Mouse (Mus musculus) CH12.LX (cell line): Measurements from ENCODE around the gene Tmem274. TPM values are rescaled to one million over a fixed set of nuclear protein-coding genes. Genes with fewer than 3 reads are reported as not detected.

Source experiments
- DNase-seq: peaks from one replicate; pipeline ENCODE4 v3.0.0-alpha.2; 2013; ENCODE audit errors: extremely low read depth
- H3K27ac ChIP-seq: 2 replicates; pipeline ENCODE4 v1.5.1; 2012; ENCODE audit warnings: low read depth, mild to moderate bottlenecking, control low read depth, moderate library complexity; ENCODE audit not compliant: insufficient read depth
- H3K27me3 ChIP-seq: replicated peaks from 2 replicates; pipeline ENCODE3; 2012; ENCODE audit warnings: inconsistent platforms
- H3K36me3 ChIP-seq, 2 experiments: replicated peaks in 1 of 2; 2 replicates each; pipeline versions ENCODE3 to v1.6.1; 2012; ENCODE audit warnings: inconsistent platforms in 1 of 2, low read length in 1 of 2, mild to moderate bottlenecking in 1 of 2, mixed read lengths in 1 of 2, moderate library complexity in 1 of 2; ENCODE audit not compliant: control insufficient read depth in 1 of 2, insufficient read depth in 1 of 2
- H3K4me1 ChIP-seq, 2 experiments: 2 replicates each; pipeline ENCODE4 v1.6.1; 2012; ENCODE audit warnings: inconsistent platforms in 1 of 2, moderate library complexity in 1 of 2; ENCODE audit not compliant: insufficient read depth in 2 of 2, control insufficient read depth in 1 of 2
- H3K4me2 ChIP-seq: 2 replicates; pipeline ENCODE4 v1.6.1; 2012; ENCODE audit warnings: low read depth, mild to moderate bottlenecking, control low read depth; ENCODE audit not compliant: poor library complexity, insufficient read depth, severe bottlenecking
- H3K4me3 ChIP-seq, 3 experiments: fragments of 150-350 bp in 1 of 3; sonication (generic) in 1 of 3; replicated peaks in 1 of 3; 2 replicates each; pipeline versions ENCODE3 to v1.5.1; 2011 to 2012; ENCODE audit warnings: low read depth in 2 of 3, low read length in 2 of 3, mild to moderate bottlenecking in 2 of 3, moderate library complexity in 2 of 3, control low read depth in 1 of 3, improper control_type of control experiment in 1 of 3, inconsistent platforms in 1 of 3, mixed read lengths in 1 of 3; ENCODE audit not compliant: poor library complexity in 1 of 3
- H3K79me2 ChIP-seq: replicated peaks from 2 replicates; pipeline ENCODE4 v1.6.1; 2012; ENCODE audit warnings: mild to moderate bottlenecking, moderate library complexity; ENCODE audit not compliant: control insufficient read depth, poor library complexity, insufficient read depth, severe bottlenecking; ENCODE audit errors: extremely low read depth
- H3K9ac ChIP-seq: 2 replicates; pipeline ENCODE4 v1.6.1; 2012; ENCODE audit warnings: low read depth, mild to moderate bottlenecking, control low read depth, moderate library complexity; ENCODE audit not compliant: insufficient read depth
- H3K9me3 ChIP-seq: replicated peaks from 2 replicates; pipeline ENCODE3; 2012; ENCODE audit warnings: low read length, inconsistent platforms, mixed read lengths
- BHLHE40 ChIP-seq: IDR thresholded peaks from 2 replicates; pipeline ENCODE4 v1.6.1; 2011; ENCODE audit warnings: mild to moderate bottlenecking, low read depth, low read length, improper control_type of control experiment
- CHD1 ChIP-seq: IDR thresholded peaks from 2 replicates; pipeline ENCODE4 v1.6.1; 2012; ENCODE audit warnings: low read depth, low read length, improper control_type of control experiment, inconsistent platforms
- CHD2 ChIP-seq: IDR thresholded peaks from 2 replicates; pipeline ENCODE4 v1.6.1; 2011; ENCODE audit warnings: low read length, improper control_type of control experiment
- CTCF ChIP-seq, 2 experiments: IDR thresholded peaks in 1 of 2; conservative IDR thresholded peaks in 1 of 2; 2 replicates each; pipeline ENCODE4 v1.5.1; 2011 to 2012; ENCODE audit warnings: low read depth in 2 of 2, low read length in 2 of 2, improper control_type of control experiment in 1 of 2, inconsistent platforms in 1 of 2, mild to moderate bottlenecking in 1 of 2, moderate library complexity in 1 of 2
- E2F4 ChIP-seq: IDR thresholded peaks from 2 replicates; pipeline ENCODE4 v1.6.1; 2011; ENCODE audit warnings: low read depth, low read length, improper control_type of control experiment; ENCODE audit not compliant: insufficient replicate concordance
- ELF1 ChIP-seq: IDR thresholded peaks from 2 replicates; pipeline ENCODE4 v1.6.1; 2014; ENCODE audit warnings: low read depth, mild to moderate bottlenecking, inconsistent platforms, low read length, improper control_type of control experiment
- EP300 ChIP-seq: IDR thresholded peaks from 2 replicates; pipeline ENCODE4 v1.6.1; 2011; ENCODE audit warnings: low read length, improper control_type of control experiment
- ETS1 ChIP-seq: conservative IDR thresholded peaks from 2 replicates; pipeline ENCODE4 v1.6.1; 2012; ENCODE audit warnings: low read depth, mild to moderate bottlenecking, inconsistent platforms, low read length, improper control_type of control experiment, moderate library complexity
- GABPA ChIP-seq: IDR thresholded peaks from 2 replicates; pipeline ENCODE4 v1.6.1; 2012; ENCODE audit warnings: low read depth, low read length, improper control_type of control experiment, inconsistent platforms; ENCODE audit not compliant: insufficient replicate concordance
- IRF4 ChIP-seq: IDR thresholded peaks from 2 replicates; pipeline ENCODE4 v1.6.1; 2014; ENCODE audit warnings: low read depth, mild to moderate bottlenecking, inconsistent platforms, low read length, improper control_type of control experiment
- JUN ChIP-seq: IDR thresholded peaks from 2 replicates; pipeline ENCODE4 v1.6.1; 2011; ENCODE audit warnings: low read depth, mild to moderate bottlenecking, low read length, improper control_type of control experiment, moderate library complexity; ENCODE audit not compliant: insufficient read depth
- JUND ChIP-seq: conservative IDR thresholded peaks from 2 replicates; pipeline ENCODE4 v1.6.1; 2011; ENCODE audit warnings: low read depth, low read length, improper control_type of control experiment
- KAT2A ChIP-seq: IDR thresholded peaks from 2 replicates; pipeline ENCODE4 v1.6.1; 2012; ENCODE audit warnings: low read length, improper control_type of control experiment, inconsistent platforms; ENCODE audit not compliant: insufficient replicate concordance
- MAFK ChIP-seq: IDR thresholded peaks from 2 replicates; pipeline ENCODE4 v1.6.1; 2011; ENCODE audit warnings: low read length, improper control_type of control experiment; ENCODE audit not compliant: insufficient replicate concordance
- MAZ ChIP-seq: IDR thresholded peaks from 2 replicates; pipeline ENCODE4 v1.6.1; 2012; ENCODE audit warnings: low read depth, mild to moderate bottlenecking, inconsistent platforms, low read length, improper control_type of control experiment, moderate library complexity
- MYC ChIP-seq: IDR thresholded peaks from 2 replicates; pipeline ENCODE4 v1.6.1; 2011; ENCODE audit warnings: low read depth, mild to moderate bottlenecking, improper control_type of control experiment, low read length
- NELFE ChIP-seq: IDR thresholded peaks from 2 replicates; pipeline ENCODE4 v1.6.1; 2011; ENCODE audit warnings: low read depth, low read length, improper control_type of control experiment
- NRF1 ChIP-seq: IDR thresholded peaks from 2 replicates; pipeline ENCODE4 v1.6.1; 2014; ENCODE audit warnings: low read depth, mild to moderate bottlenecking, inconsistent platforms, low read length, improper control_type of control experiment, moderate library complexity
- PAX5 ChIP-seq: IDR thresholded peaks from 2 replicates; pipeline ENCODE4 v1.6.1; 2012; ENCODE audit warnings: low read length, inconsistent platforms, mixed read lengths
- POLR2A ChIP-seq: IDR thresholded peaks from 2 replicates; pipeline ENCODE4 v1.6.1; 2011; ENCODE audit warnings: low read depth, mild to moderate bottlenecking, improper control_type of control experiment, low read length
- RAD21 ChIP-seq: IDR thresholded peaks from 2 replicates; pipeline ENCODE4 v1.6.1; 2011; ENCODE audit warnings: low read depth, mild to moderate bottlenecking, low read length, improper control_type of control experiment, moderate library complexity
- SMC3 ChIP-seq: IDR thresholded peaks from 2 replicates; pipeline ENCODE4 v1.6.1; 2011; ENCODE audit warnings: low read depth, low read length, improper control_type of control experiment
- TBP ChIP-seq: conservative IDR thresholded peaks from 2 replicates; pipeline ENCODE4 v1.6.1; 2011; ENCODE audit warnings: low read depth, low read length, improper control_type of control experiment
- TCF12 ChIP-seq: IDR thresholded peaks from 2 replicates; pipeline ENCODE4 v1.6.1; 2014; ENCODE audit warnings: low read depth, mild to moderate bottlenecking, inconsistent platforms, low read length, improper control_type of control experiment
- UBTF ChIP-seq: IDR thresholded peaks from 2 replicates; pipeline ENCODE4 v1.6.1; 2012; ENCODE audit warnings: low read depth, mild to moderate bottlenecking, inconsistent platforms, low read length, improper control_type of control experiment, moderate library complexity
- USF1 ChIP-seq: IDR thresholded peaks from 2 replicates; pipeline ENCODE4 v1.6.1; 2014; ENCODE audit warnings: low read depth, mild to moderate bottlenecking, inconsistent platforms, low read length, improper control_type of control experiment
- USF2 ChIP-seq: conservative IDR thresholded peaks from 2 replicates; pipeline ENCODE4 v1.6.1; 2011; ENCODE audit warnings: low read depth, low read length, improper control_type of control experiment
- ZC3H11A ChIP-seq: IDR thresholded peaks from 2 replicates; pipeline ENCODE4 v1.6.1; 2012; ENCODE audit warnings: low read depth, mild to moderate bottlenecking, inconsistent platforms, low read length, improper control_type of control experiment
- ZNF384 ChIP-seq: IDR thresholded peaks from 2 replicates; pipeline ENCODE4 v1.6.1; 2012; ENCODE audit warnings: low read depth, low read length, improper control_type of control experiment, inconsistent platforms
- dilution Hi-C: fragments of 300-500 bp; cut with MboI; formaldehyde crosslinking; loops from 2 replicates; pipeline ENCODE4 v1.14.3; 2020; ENCODE audit warnings: low sequenced_read_pairs; ENCODE audit not compliant: extremely low pct_unique_long_range_greater_than_20kb, extremely low pct_ligation_motif_present
- in situ Hi-C: fragments of 300-500 bp; cut with MboI; formaldehyde crosslinking; loops from 3 replicates; pipeline ENCODE4 v1.14.3; 2019; ENCODE audit warnings: low sequenced_read_pairs, low pct_ligation_motif_present, low pct_unique_long_range_greater_than_20kb, mixed read lengths
- polyA plus RNA-seq: library from polyadenylated mRNA; unstranded; fragments of >175 nt; gene quantifications from 2 replicates; pipeline ENCODE4 v1.2.1, GENCODE M21; 2012; ENCODE audit warnings: low read depth; ENCODE audit not compliant: insufficient read length
- total RNA-seq, 2 experiments: library from RNA; depleted of rRNA; stranded (reverse); fragments of 300-350 nt in 1 of 2; fragments of >200 nt in 1 of 2; gene quantifications; 2 replicates each; pipeline ENCODE4 v1.2.3; 2012 to 2014

Tmem274 gene
- total and polyA plus RNA-seq, 3 experiments: not detected

DNA sequence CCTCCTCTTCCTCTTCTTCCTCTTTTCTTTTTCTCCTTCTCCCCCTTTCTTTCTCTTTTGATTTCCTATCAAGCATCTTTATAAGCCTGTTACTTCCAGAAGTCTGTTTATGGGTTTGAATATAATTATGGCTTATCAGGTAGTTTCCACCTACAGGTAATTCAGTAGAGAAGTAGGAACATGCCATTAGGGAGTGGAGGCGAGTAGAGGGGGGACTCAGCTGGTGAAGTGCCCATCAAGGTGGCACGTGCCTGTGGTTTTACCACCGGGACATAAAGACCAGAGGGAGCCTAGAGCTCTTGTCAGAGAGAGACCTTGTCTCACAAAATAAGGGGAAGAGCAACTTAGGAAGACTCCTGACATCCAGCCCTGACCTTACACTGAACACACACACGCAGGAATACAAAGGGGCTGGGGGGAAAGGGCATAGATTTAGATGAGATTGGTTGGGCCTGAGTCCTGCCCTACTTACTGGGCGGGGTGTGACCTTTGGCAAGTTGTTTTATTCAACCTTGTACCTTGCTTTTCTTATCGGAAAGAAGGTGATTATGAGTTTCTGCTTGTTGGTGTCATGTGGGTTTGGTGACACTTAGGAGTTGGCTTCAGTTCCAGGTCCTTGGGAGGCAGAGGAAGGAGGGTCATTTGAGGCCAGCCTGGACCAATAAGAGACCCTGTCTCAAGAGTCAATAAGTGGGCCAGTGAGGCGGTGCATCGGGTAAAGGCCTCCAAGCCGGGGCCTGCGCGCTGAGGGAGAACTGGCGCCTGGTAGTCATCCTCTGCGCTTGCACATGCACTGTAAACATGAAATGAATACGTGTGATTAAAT lies 12.4 kb downstream of the Tmem274 start:
- Histone ChIP-seq H3K27me3 (no peaks in the 10 kb centered on the region), H3K4me2 (no peak overlapping the region), H3K9me3 (peaks cover 9% of the 10 kb centered on the region), H3K36me3 (peaks cover 52 to 70% of the 10 kb centered on the region in 2 experiments), H3K79me2 (peaks cover 17% of the 10 kb centered on the region), H3K9ac (no peak overlapping the region), H3K4me1 (peaks cover 5 to 23% of the 10 kb centered on the region in 2 experiments; a peak in 3 of 4 replicates), H3K4me3 (no peak overlapping the region), H3K27ac (no peak overlapping the region)
- dilution Hi-C loops: no loop called here
- in situ Hi-C loops: no loop called here
- TF ChIP-seq ZC3H11A (no peak), UBTF (no peak), RAD21 (no peak), PAX5 (no peak), SMC3 (no peak), JUND (no peak), CHD1 (no peak), NELFE (no peak), NRF1 (no peak), MYC (no peak), JUN (no peak), ETS1 (no peak), MAFK (no peak), CTCF (conservative IDR thresholded peaks at IDR 0.05 in 1 of 2, IDR thresholded peaks at IDR 0.05 in 1 of 2; ENCODE audit: low read depth in 2 of 2, low read length in 2 of 2) (no peak), USF1 (no peak), TBP (no peak)
- no peak for DNase-seq

- no peak overlapping the region for H3K4me3 ChIP-seq
- H3K27me3 ChIP-seq: no peaks in the 10 kb centered on the region
- H3K36me3 ChIP-seq: peaks cover 65 to 83% of the 10 kb centered on the region in 2 experiments
- H3K9ac ChIP-seq: no peak overlapping the region
- H3K79me2 ChIP-seq: peaks cover 9% of the 10 kb centered on the region
- peak; percentile 42 for DNase-seq
- peaks cover 9% of the 10 kb centered on the region for H3K9me3 ChIP-seq
- no peak overlapping the region for H3K27ac ChIP-seq
- peaks cover 5 to 23% of the 10 kb centered on the region in 2 experiments; a peak in 3 of 4 replicates for H3K4me1 ChIP-seq
- dilution Hi-C loops: no loop called here
- H3K4me2 ChIP-seq: no peak overlapping the region
- TF ChIP-seq ZNF384 (no peak), TBP (no peak), EP300 (no peak), MAZ (no peak), IRF4 (no peak), MYC (no peak), PAX5 (no peak), ZC3H11A (no peak), TCF12 (no peak), CHD1 (no peak), KAT2A (no peak), UBTF (no peak), E2F4 (no peak), NELFE (no peak), POLR2A (no peak), SMC3 (peak; percentile 25; the same call in 1 of the 2 replicates), JUND (no peak), CTCF (conservative IDR thresholded peaks at IDR 0.05 in 1 of 2, IDR thresholded peaks at IDR 0.05 in 1 of 2; ENCODE audit: low read depth in 2 of 2, low read length in 2 of 2) (peak; percentile 50 to 54; a peak in 3 of 4 replicates), GABPA (no peak), BHLHE40 (no peak), ETS1 (no peak), ELF1 (no peak), USF2 (no peak), CHD2 (no peak), RAD21 (peak; percentile 21)
- in situ Hi-C loops: no loop called here
Observed at GRCm38 (mm10) chr4:149491151-149491550, 14.0 kb downstream of the Tmem274 start.
